Mouse (Mus musculus): Measurements from ENCODE around the gene Col23a1.
A peak's percentile ranks its signal among the peaks of the same experiment; 100 is the strongest.

Gene Col23a1

GRCm38 (mm10) chr11:51482251-51482650 lies 192.5 kb downstream of the Col23a1 start:
- no peak for DNase-seq (ENCODE audit: low spot score in 2 of 2)

DNA sequence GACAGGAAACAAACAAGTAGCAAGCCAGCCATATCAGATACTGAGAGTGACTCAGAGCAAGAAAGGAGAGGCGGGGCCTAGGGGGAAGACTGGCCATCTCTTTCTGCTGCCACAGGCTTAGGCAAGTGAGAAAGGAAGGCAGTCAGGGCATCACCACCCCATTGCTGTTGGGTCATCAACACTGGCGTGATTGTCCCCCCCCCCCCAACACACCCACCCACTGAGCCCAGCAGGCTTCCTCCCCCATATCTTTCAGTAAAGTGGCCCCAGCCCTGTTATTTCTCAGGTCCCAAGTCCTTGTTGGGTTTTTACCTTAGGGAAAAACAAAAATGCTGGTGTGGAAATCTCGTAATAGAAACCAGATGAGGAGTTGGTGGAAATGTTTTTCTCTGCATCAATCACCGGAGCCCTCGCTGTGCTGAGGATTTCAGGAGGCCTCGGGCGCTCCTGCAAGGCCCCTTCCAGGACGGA lies 195.4 kb downstream of the Col23a1 start:
- no peak for DNase-seq (ENCODE audit: low spot score in 2 of 2)

- DNase-seq (ENCODE audit: low spot score in 2 of 2): no peak
Observed at GRCm38 (mm10) chr11:51485775-51486464, 196.2 kb downstream of the Col23a1 start.

GRCm38 (mm10) chr11:51488813-51489212 lies 199.1 kb downstream of the Col23a1 start:
- DNase-seq (ENCODE audit: low spot score in 2 of 2): no peak

DNA sequence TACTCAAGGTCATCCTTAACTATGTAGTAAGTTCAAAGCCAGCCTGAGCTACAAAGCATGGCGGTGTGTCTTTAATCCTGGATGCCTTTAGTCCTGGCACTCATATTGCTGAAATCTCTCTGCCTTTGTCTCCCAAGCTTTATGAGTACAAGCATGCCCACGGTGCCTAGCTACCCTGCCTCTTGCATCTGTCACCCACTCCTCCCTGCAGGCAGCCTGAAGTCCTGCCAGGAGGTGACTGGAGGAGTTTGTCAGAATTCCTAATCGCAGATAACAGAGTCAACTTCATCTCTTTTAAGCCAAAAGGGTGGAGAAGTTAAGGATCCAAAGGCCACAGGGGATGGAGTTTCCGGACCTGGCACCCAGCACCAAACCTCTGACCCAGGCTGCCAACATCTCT lies 203.7 kb downstream of the Col23a1 start:
- DNase-seq (ENCODE audit: low spot score in 2 of 2): no peak

DNA sequence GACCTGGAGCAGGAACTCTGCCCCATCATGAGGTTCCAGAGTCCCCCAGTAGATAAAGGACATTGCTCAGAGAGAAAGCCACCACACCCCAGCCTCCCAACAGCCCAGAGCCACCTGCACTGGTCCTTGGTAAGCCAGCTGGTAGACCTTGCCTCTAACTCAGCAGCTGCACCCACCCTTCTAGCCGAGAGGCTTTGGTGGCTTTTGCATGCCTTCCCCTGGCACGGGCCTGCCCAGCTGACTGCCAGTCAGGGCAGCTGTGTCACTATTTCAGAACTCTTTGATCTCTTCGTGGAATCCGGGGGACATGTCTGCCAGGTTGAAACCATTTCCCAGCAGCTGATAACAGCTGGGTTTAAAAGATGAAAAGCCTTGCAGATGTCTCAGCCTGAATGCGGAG lies 204.5 kb downstream of the Col23a1 start:
- DNase-seq (ENCODE audit: low spot score in 2 of 2): no peak

GRCm38 (mm10) chr11:51499776-51500175 lies 210.1 kb downstream of the Col23a1 start:
- no peak for DNase-seq (ENCODE audit: low spot score in 2 of 2)

GRCm38 (mm10) chr11:51502431-51502851 lies 212.7 kb downstream of the Col23a1 start:
- DNase-seq (ENCODE audit: low spot score in 2 of 2): no peak

- no peak for DNase-seq (ENCODE audit: low spot score in 2 of 2)
Observed at GRCm38 (mm10) chr11:51504946-51505345, 215.2 kb downstream of the Col23a1 start.

- no peak for DNase-seq (ENCODE audit: low spot score in 2 of 2)
Observed at GRCm38 (mm10) chr11:51508053-51508452, 218.3 kb downstream of the Col23a1 start.

DNA sequence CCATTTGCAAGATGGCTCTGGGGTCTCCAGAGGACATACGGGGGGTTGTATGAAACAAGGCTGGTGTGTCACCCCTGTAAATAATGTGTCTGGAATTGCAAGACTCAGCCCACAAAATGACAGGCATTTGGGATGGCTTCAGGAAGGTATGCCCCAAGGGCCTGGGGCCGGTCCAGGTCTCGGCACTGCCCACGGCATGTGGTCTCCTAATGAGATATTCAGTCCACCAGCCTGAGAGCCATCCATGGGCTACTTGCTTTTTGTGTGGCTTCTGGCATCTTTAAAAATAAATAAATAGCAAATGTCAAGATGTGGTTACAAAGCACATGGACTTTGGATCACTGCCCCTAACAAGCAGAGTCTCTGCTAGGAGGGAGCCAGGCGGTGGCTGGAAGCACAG lies 219.5 kb downstream of the Col23a1 start:
- no peak for DNase-seq (ENCODE audit: low spot score in 2 of 2)

DNA sequence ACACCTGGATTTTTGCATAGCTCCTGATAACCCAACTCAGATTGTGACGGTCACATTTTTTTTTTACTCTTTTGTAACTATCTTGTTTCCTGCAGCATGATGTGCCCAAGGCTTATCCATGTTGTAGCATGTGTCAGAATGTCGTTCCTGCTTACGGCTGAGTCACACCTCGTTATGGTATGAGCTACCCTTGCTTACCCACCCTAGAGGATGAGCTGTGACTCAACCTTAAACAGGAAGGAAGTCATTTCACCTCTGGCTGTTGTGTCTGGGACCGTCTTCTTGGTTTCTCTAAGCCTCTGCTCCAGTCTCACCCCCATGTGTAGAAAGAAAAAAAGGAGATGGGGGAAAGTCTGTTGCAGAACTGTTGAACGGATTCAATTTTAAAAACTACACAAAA lies 223.3 kb downstream of the Col23a1 start:
- DNase-seq (ENCODE audit: low spot score in 2 of 2): no peak

GRCm38 (mm10) chr11:51515346-51515745 lies 225.6 kb downstream of the Col23a1 start:
- no peak for DNase-seq (ENCODE audit: low spot score in 2 of 2)

GRCm38 (mm10) chr11:51518100-51518499 lies 228.4 kb downstream of the Col23a1 start:
- DNase-seq (ENCODE audit: low spot score in 2 of 2): no peak

GRCm38 (mm10) chr11:51518585-51518984 lies 228.9 kb downstream of the Col23a1 start:
- no peak for DNase-seq (ENCODE audit: low spot score in 2 of 2)

DNA sequence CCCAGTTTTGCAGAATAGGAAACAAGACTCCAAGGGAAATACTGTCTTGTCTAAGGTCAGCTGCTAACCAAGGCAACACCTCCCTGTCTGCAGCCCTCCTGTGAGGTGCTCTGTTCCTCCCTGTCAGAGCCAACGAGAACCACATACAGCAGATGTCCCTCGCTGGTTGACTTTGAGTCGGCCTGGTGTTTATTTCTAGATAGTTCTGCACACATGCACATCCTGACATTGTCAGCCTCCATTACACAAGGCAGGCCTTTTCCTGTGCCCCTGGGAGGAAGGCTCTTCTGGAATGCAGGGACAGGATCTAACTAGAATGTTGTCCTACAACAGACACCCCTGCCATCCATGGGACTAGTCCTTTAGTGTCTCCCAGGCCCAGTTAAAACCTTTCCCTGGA lies 231.7 kb downstream of the Col23a1 start:
- DNase-seq (ENCODE audit: low spot score in 2 of 2): no peak

DNA sequence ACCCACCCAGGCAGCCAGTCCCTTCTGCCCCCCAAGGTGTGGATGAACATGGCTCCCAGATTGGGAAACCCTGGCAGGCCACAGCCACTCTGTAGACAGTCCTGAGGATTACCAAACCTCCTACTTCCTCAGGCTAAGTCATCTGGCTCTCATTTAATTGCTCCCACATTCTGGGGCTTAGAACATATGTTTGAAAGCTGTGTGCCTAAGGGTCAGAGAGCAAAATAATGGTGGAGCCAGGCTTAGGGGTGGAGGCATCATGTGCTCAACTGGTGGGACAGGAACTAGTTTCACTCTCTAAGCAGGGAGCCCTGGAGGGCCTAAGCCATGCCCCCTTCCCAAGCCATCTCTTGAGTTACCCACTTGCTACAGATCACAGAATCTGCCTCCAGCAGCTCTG lies 233.5 kb downstream of the Col23a1 start:
- DNase-seq (ENCODE audit: low spot score in 2 of 2): no peak

- DNase-seq (ENCODE audit: low spot score in 2 of 2): no peak
Observed at GRCm38 (mm10) chr11:51523625-51524024, 233.9 kb downstream of the Col23a1 start.

DNA sequence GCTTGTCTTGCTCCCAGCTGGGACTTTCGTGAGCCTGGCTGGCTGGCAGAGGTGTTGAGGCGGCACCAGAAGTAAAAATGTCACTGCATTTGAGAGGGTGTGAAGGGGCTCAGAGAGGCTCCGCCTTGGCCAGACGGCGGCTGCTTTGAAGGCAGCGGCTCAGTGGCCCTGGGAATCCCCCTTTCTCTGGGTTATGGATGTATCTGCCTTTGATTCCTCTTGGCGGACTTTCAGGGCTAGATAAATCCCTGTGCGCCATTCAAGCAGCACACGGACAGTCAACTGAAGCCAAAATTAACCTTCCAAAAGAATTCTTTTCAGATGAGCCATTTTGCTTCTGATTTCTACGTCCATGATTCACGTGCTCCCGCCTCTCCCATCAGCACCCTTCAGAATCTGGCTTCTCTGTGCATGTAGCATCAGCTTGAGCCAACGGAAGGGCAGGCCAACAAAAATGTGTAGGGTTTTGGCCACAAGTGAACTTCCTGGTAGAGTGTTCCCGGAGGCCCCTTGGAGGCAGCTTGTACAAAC lies 237.0 kb downstream of the Col23a1 start:
- DNase-seq (ENCODE audit: low spot score in 2 of 2): no peak

DNA sequence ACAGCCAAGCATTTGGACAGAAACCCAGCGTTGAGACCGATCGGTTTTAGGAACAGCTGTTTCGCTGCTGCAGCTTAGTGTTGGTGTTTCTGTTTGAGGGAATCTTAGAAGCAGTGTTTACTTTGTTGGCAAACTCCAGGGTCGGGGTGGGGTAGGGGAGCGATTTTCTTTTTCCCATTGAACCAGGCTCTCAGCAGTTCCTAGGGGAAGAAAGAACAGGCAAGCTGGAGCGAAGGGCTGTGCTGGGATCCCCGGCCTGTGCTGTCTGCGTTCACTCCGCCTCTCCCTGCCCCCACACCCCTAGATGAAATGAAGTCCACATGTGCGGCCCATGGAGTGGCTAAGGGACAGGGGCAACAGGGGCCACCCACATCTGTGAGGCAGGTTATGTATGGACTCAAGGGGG lies 243.4 kb downstream of the Col23a1 start:
- DNase-seq (ENCODE audit: low spot score in 2 of 2): no peak

GRCm38 (mm10) chr11:51534314-51534713 lies 244.6 kb downstream of the Col23a1 start:
- DNase-seq (ENCODE audit: low spot score in 2 of 2): peak; percentile 24 to 34

DNA sequence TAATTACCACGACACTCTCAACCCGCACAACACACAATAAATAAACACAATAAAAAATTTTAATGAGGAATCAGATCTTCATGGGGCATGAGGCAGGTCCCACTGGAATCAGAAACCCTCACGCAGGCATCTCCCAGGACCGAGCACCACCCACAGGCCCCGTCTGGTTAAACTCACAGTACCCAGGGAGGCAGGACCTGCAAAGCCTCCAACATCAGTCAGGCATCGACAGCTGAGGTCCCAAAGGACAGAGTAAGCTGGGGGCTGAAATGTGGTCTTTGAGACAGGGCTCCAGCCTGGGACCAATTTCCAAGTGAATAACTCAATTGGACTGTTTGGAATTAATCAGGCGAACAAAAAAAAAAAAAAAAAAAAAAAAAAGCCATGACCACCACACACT lies 248.7 kb downstream of the Col23a1 start:
- DNase-seq (ENCODE audit: low spot score in 2 of 2): no peak

DNA sequence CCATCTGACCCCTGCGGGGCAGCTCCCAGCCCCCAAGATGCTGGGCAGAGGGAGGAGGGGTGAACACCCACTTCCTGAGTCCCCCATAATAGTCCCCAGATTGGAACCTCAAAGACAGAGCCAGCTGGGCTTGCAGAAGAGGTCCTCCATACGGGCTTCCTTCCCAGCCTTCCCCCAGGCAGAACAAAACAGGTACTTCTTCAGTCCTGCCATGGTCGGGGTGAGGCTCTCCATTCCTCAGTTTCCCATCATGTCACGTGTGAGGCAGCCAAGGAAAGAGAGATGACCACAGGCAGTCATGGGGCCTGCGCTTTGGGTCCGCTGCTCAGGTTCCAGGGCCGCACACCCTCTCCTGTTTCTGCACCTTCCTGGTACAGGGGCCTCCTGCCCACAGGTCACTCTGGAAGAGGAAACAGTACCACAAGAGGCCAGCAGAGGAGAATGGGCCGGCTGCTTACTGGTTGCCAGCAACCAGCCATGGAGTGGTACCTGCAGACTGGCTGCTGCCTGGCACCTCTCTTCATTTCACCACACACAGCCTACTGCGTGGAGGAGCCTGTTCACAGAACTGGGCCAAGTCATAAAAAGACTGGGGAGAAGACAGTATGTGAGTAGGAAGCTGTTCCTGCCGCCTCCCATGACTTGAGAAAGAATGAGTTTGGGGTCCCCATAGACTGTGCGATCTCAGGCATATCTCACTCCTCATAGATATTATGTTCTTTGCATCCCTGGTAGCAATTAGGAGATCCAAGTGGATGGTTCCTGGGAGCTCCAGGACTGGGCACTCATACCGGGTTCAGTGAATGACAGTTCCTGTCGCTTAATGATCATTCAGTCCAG lies 249.4 kb downstream of the Col23a1 start:
- DNase-seq (ENCODE audit: low spot score in 2 of 2): no peak

All from spleen, postnatal 10 days (tissue).